Mouse (Mus musculus) left cerebral cortex, postnatal 10 days (tissue): Measurements from ENCODE around the gene Ywhah. TPM values are rescaled to one million over a fixed set of nuclear protein-coding genes. Genes with fewer than 3 reads are reported as not detected.
"Not testable (repeated sequence)": the region's sequence is repeated elsewhere in the genome, so short reads cannot be mapped to it uniquely, and the experiment has no call there.

Experiments
- DNase-seq, 2 experiments: peaks; one replicate each; pipeline ENCODE4 v3.0.0; 2021 to 2022; ENCODE audit warnings: low spot score in 2 of 2, mixed read lengths in 1 of 2; ENCODE audit errors: extremely low spot score in 1 of 2
- intact Hi-C: fragments of 180-260 bp; cut with DNase I; formaldehyde crosslinking; loops from one replicate; pipeline ENCODE4 v1.15.1; 2025
- total RNA-seq, 2 experiments: library from RNA; stranded (reverse); gene quantifications; 2 replicates each; pipeline ENCODE4 v1.2.3; 2021

The Ywhah gene
- total RNA-seq, 2 experiments from 2014 or later = 996 to 1,031 TPM

DNA sequence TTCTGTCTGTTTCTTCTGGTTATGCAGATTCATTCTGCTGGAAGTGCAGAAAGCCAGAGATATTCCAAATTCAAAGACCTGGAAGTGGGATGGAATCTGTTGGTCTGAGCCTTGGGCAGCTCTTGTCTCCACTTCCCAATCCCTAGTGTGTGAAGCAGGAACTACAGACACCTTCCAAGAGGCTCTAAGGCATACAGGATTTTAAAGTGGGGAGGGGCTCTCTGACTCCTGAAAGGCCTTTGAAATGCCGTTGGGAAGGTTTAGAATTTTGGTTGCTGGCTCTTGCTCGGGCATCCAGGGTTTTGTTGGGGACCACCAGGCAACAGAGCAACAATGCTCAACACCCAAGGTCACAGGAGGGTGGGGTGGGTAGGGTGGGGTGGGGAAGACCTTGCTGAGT, 9.3 kb upstream of the Ywhah start:
- no peak for DNase-seq
- intact Hi-C loops = no loop called here

DNA sequence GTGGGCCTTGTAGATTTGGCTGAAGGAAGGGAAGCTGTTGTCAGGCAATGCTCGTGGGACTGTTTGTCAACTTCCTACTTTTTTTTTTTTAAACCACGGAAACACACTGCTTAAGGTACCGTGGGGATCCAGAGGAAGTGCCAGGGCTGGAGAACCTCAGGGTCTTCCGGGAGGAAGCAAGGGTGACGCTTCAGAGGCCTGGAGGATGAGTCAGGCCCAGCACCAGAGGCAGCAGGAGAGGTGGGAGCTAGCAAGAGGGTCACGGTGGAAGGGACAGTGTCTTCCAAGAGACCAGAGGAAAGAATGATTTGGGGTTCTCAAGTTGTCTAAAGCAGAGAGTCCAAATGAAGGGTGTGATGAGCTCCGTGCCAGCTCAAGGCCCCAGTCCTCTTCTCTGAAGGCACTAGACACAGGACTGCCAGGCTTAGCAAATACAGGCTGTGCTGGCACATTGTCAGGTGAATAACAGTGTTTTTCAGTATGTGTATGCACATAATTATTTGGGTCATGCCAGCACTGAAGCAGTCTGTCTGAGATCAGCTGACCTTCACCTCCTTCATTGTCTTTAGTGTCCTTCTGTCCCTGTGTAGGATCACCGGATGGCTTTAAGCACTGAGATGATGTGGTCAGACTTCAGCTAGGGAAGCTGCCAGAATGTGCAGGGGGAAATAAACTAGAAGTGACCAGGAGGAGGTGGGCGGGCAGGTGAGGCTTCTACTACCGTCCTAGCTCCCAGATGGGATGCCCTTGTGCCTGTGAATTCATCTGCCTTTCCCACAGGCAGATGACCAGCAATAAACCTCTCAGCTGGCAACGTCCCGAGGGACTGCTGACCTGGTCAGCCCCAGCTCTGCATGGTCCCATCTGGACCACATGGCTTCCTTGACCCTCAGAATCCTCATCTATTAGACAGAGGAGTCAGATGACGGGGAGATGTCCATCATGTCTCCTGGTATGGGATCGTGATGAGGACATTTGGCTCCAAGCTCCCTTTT, 8.5 kb upstream of the Ywhah start:
- intact Hi-C loops = no loop called here
- no peak for DNase-seq

DNA sequence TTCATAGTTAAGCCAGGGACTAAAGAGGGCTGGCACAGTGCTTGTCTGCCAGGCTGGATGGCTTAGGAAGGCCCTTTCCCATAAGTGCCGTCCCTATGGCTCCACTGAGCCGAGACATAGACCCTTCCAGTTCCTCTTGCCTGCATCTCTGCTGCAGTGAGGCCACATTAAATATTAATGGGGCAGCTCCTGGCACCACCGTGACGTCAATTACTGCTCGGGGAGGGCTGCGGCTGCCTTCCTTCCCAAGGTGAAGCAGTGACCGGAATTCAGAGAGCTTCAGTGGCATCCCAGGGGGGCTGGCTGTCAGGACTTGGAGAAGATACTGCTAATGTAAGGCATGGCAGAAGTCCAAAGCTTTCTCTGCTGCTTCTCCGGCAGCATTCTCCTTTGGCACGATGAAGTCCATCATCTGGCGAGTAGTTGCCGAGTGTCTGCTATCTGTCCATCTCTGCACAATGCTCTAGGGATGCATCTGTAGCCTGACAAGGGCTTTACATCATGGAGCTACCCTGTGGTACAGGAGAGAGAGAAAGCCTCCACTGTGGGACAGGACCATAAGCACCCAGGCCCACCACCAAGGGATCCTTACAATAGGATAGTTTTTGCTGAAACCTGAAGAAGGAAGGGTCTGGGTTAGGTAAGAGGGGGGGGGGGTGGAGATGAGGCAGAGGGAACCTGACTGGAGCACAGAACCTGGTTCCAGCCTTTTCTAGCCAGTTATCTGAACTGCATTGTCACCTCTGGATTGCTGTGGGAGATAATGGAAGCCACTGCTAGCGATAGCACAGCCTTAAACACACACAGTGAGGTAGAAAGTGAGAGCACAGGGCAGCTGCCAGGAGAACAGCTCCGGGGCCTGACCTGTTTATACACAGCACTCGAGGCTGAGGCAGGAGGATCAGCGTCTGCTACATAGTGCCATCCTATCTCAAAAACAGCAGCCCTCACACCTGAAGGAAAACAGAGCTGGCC, 7.2 kb upstream of the Ywhah start:
- DNase-seq = no peak
- intact Hi-C loops = no loop called here

DNA sequence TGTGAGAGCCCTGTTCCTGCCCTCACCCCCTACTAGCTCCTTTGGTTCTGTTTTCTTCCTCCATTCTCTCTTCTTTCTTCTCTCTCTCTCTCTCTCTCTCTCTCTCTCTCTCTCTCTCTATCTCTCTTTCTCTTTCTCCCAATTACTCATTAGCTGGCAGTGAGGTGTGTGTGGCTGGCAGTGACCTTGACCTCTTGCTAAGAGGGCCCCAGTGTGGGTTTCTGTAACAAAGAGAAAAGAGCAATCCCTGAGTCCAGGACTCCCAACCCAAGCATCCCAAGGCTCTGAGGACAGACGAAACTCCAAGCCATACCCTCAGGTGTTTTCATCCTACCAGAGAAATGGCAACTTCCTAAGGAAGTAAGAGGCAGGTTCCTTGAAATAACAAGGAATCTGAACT, 4.5 kb upstream of the Ywhah start:
- intact Hi-C loops = no loop called here
- no peak for DNase-seq

- intact Hi-C loops = no loop called here
- no peak for DNase-seq
These were observed 3.0 kb upstream of the Ywhah start for GRCm38 (mm10) chr5:33015579-33015978.

DNA sequence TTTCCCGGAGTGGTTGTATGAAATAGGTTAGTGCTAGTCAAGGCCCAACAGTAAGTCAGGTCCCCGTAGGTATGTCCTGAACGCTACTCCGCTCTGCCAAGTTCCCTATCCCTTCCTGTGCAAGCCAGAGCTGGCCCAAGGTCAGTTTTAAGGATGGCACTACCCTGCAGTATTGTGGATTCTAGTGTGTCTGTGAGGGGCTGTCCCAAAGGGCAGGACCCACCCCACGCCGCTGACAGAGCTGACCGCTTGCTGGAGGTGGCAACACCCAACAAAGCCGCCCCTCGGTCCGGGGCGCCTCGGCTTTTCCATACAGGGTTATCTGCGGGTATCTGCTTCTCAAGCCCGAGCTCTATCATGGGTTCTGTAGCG, 441 bp upstream of the Ywhah start:
- no peak for DNase-seq
- intact Hi-C loops = no loop called here

DNA sequence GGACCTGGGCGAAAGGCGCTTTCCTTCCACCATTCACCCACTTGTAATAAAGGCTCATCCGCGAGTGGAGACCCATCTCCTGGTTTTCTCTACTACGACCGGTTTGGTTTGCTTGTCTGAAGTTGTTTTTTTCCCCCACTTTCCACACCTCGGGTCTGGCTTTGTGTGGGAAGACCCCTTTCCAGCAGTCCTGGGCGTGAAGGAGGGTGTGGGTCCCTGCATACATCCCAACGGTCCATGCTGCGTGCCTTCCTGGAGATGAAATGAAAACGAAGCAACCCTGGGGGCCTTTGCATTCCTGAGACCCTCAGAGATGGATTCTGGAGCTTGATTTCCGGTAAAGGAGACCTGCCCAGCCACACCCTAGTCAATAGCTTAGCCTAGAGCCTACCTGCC, 808 bp downstream of the Ywhah start:
- intact Hi-C loops = no loop called here
- DNase-seq = no peak

- DNase-seq = no peak
- intact Hi-C loops = loop anchor here (5.0 kb wide), 1 partner anchor 34 kb away; no protein-coding TSS in a partner anchor
These were observed 3.0 kb downstream of the Ywhah start for GRCm38 (mm10) chr5:33021622-33022021.

- intact Hi-C loops = loop anchor here (5.0 kb wide), 1 partner anchor 36 kb away; no protein-coding TSS in a partner anchor
- DNase-seq = no peak
These were observed 4.7 kb downstream of the Ywhah start for GRCm38 (mm10) chr5:33023337-33023736.

DNA sequence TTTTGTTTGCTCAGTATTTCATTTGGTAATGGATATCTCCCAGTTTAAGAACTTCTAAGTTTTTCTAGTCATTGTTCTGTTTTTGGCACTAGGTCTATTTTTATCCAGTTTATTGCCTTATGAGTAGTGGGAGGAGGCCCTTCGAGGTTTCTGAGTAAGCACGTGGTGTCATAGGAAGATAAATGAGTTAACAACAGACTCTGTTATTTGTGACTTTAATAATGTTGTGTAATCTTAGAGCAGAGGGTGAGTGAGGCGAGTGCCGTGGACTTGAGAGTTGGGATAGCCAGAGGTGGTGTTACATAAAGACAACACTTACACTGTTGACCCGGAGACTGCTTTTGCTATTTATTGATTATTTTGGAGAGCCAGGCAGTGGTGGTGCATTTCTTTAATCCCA, 5.9 kb downstream of the Ywhah start:
- DNase-seq = no peak
- intact Hi-C loops = loop anchor here (5.0 kb wide), 1 partner anchor 37 kb away; no protein-coding TSS in a partner anchor

- DNase-seq = no peak
- intact Hi-C loops = no loop called here
These were observed 10.0 kb downstream of the Ywhah start for GRCm38 (mm10) chr5:33028656-33029055.

- peak in 1 of 2 experiments; percentile 68 for DNase-seq
- intact Hi-C loops = loop anchor here (5.0 kb wide), 1 partner anchor 98 kb away; no protein-coding TSS in a partner anchor
These were observed 12.0 kb downstream of the Ywhah start for GRCm38 (mm10) chr5:33030425-33031175.

DNA sequence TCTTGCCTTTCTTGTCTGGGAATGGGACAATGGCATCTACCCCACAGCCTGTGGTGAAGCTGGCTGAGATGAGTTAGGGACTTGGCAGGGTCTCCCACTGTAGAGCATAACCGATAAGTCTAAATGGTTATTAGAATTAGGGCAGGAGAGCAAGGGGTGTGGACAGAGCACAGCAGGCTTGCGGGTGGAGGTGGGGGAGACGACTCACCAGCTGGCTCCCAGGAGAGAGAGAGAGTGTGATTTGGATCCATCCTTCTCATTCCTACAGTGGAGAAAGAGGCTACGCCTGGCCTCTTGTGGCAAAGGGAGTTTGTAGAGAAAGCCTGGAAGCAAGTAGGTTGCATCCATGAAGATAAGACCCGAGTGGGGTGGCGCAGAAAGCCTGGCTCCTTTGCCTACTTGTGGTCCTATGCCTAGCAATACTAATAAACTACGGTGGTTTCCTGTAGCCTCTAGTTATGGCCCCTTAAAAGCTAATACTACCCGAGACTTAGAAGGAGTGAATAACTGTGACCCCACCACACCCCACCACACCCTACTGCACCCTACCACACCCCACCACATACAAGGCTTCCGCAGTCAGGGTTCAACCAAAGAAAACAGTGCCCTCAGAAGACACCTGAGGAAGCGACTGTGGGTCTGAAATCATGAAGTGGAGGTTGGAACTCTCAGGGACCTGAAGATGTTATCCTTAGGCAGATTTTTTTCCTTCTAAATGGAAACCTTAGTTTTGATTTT, 13.6 kb downstream of the Ywhah start:
- intact Hi-C loops = loop anchor here (2.0 to 5.0 kb wide), 2 partner anchors 100 to 119 kb away; no protein-coding TSS in a partner anchor
- DNase-seq = no peak

DNA sequence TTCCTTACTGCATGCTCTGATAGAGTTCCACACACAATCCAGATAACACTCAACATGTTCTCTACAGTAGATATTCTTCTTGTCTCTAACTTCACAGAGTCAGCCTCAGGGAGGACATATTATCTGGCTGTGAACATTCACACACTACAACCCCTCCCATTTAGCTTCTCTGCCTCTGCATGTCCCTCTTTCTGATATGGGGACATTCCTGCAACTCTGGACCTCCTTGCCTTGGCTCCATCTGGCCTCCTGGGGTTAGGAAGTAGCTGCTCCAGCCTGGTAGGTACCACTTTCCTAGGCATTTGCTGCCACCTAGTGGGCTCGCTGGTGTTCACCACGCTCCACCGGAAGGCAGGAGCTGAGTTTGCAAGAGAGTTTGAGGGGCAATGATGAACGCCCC, 14.5 kb downstream of the Ywhah start:
- DNase-seq = peak in 1 of 2 experiments; percentile 87

GRCm38 (mm10) chr5:33033633-33034032, 15.0 kb downstream of the Ywhah start:
- intact Hi-C loops = loop anchor here (2.0 to 5.0 kb wide), 2 partner anchors 101 to 121 kb away; no protein-coding TSS in a partner anchor
- not testable (repeated sequence) for DNase-seq

More for the DNA sequence above, 14.5 kb downstream of the Ywhah start:
- intact Hi-C loops = loop anchor here (2.0 to 5.0 kb wide), 2 partner anchors 101 to 120 kb away; no protein-coding TSS in a partner anchor

DNA sequence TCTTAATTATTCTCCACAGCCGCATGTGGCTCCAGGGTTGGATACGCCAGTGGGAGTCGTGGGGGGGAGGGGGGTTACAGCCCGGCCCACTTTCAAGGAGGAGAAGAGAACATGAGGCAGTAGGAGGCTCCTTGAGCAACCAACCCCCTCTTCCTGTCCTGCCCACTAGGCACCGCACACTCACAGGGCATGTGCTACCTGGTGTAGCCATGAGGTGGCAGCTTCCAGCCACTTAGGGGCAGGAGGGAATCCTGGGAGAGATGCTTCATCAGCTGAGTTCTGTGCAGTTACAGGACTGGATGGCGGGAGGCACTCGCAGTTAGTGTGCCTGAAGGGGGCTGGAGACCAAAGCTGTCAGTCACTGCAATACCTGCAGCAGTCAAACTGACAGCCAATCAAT, 15.5 kb downstream of the Ywhah start:
- DNase-seq = no peak
- intact Hi-C loops = loop anchor here (5.0 kb wide), 1 partner anchor 102 kb away; no protein-coding TSS in a partner anchor

DNA sequence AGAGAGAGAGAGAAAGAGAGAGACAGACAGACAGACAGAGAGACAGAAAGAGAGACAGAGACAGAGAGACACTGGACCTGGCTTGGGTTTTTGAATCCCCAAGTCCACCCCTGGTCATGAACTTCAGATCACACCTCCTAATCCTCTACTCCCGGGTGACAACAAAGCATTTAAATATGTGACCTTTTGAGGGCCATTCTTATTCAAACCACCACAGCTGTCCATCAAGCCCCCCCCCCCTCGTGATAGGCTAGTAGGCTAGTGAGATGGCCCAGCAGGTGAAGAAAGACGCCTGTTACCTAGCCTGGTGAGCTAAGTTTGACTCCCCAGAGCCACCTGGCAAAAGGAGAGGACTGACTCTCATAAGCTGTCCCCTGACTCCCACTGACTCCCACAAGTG, 16.3 kb downstream of the Ywhah start:
- intact Hi-C loops = loop anchor here (5.0 kb wide), 1 partner anchor 103 kb away; no protein-coding TSS in a partner anchor

More for the DNA sequence above, 16.3 kb downstream of the Ywhah start:
- DNase-seq = no peak
